Mouse (Mus musculus): ENCODE measurements around the gene Gm43951.

DNA sequence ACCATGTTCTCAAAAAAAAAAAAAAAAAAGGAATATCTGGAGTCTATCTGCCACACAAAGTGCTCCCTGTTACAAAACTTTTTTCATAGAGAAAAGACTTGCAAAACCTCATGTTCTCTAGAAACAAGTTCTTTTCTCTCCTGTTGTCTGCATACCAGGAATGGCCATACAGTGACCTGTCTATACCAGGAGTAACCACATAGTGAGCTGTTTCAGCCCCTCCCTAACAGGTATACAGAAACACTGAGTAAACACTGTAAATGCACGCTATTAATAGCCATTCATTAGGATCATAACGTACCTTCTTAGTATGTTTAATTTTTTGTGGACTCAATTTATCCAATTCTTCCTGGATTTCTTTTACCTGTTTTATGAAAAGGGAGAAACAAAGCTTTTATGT is 12.4 kb downstream of the Gm43951 start:
- no peak for TF ChIP-seq CTCF (conservative IDR thresholded peaks at IDR 0.05; ENCODE audit: low read length)
- TF ChIP-seq NANOG (IDR thresholded peaks at IDR 0.05; ENCODE audit: borderline replicate concordance, low read length) = no peak
- no peak for TF ChIP-seq POU5F1 (IDR thresholded peaks at IDR 0.05; ENCODE audit: borderline replicate concordance, low read length)

Data from E14TG2a.4 (cell line).